Mouse (Mus musculus) lung, adult 2 months (tissue): ENCODE measurements around the gene Cdc25b. TPM values are rescaled to one million over a fixed set of nuclear protein-coding genes. Genes with fewer than 3 reads are reported as not detected.

Source experiments
- DNase-seq: peaks from one replicate; pipeline ENCODE4 v3.0.0; 2022
- H3K4me1 ChIP-seq: fragments of 200-500 bp; 2 replicates; pipeline ENCODE4 v1.6.1; 2011; ENCODE audit warnings: low read length; ENCODE audit not compliant: control insufficient read depth, insufficient read depth
- H3K4me3 ChIP-seq: fragments of 200-500 bp; replicated peaks from 2 replicates; pipeline ENCODE3; 2011; ENCODE audit warnings: low read depth, mild to moderate bottlenecking, control low read depth, low read length; ENCODE audit errors: extremely low read depth
- CTCF ChIP-seq: fragments of 200-500 bp; IDR thresholded peaks from 2 replicates; pipeline ENCODE4 v1.5.1; 2011; ENCODE audit warnings: mild to moderate bottlenecking, low read length, control low read depth; ENCODE audit not compliant: insufficient read depth
- POLR2A ChIP-seq: fragments of 200-500 bp; IDR thresholded peaks from 2 replicates; pipeline ENCODE4 v1.6.1; 2011; ENCODE audit warnings: low read depth, mild to moderate bottlenecking, control low read depth, low read length, borderline replicate concordance; ENCODE audit errors: extremely low read depth
- WGBS: fragments of 180-500 bp; shearing (Covaris S2); methylation state at CpG from one replicate; pipeline ENCODE4 v1.1.7; 2018; 5-methylcytosine and 5-hydroxymethylcytosine counted together
- polyA plus RNA-seq: library from polyadenylated mRNA; depleted of rRNA; stranded (reverse); fragments of >200 nt; gene quantifications from 2 replicates; pipeline ENCODE4 v1.2.3, GENCODE M21; 2012

Cdc25b gene
- polyA plus RNA-seq, 1 experiment, result 39.1 TPM

GRCm38 (mm10) chr2:131175286-131175944, 11.3 kb upstream of the Cdc25b start:
- TF ChIP-seq POLR2A (no peak), CTCF (no peak)
- no peak for DNase-seq
- Histone ChIP-seq H3K4me1 (peaks cover 26% of the 10 kb centered on the region), H3K4me3 (no peak overlapping the region)
- 65% methylated on average over 3 of the region's 3 CpGs for WGBS

GRCm38 (mm10) chr2:131175945-131176309, 10.8 kb upstream of the Cdc25b start:
- Histone ChIP-seq H3K4me1 (peaks cover 26% of the 10 kb centered on the region), H3K4me3 (no peak overlapping the region)
- 69% methylated on average over 1 of the region's 1 CpGs for WGBS
- DNase-seq, result no peak
- no peak for TF ChIP-seq POLR2A
- no peak for TF ChIP-seq CTCF

- H3K4me1 ChIP-seq, result peaks cover 26% of the 10 kb centered on the region
- no peak overlapping the region for H3K4me3 ChIP-seq
- TF ChIP-seq POLR2A (no peak), CTCF (no peak)
- WGBS, result 51% methylated on average over 5 of the region's 5 CpGs
- peak; percentile 43 for DNase-seq
Measured at GRCm38 (mm10) chr2:131176491-131176890, 10.3 kb upstream of the Cdc25b start.

GRCm38 (mm10) chr2:131177932-131178331, 8.8 kb upstream of the Cdc25b start:
- H3K4me3 ChIP-seq, result peak overlapping the region; percentile 35
- WGBS, result 53% methylated on average over 9 of the region's 9 CpGs
- TF ChIP-seq CTCF (no peak), POLR2A (no peak)
- no peak for DNase-seq
- peaks cover 26% of the 10 kb centered on the region for H3K4me1 ChIP-seq

- no peak for TF ChIP-seq POLR2A
- no peak for TF ChIP-seq CTCF
- DNase-seq, result peak; percentile 49
- H3K4me3 ChIP-seq, result peak overlapping the region; percentile 89
- 14% methylated on average over 26 of the region's 26 CpGs for WGBS
- H3K4me1 ChIP-seq, result peaks cover 26% of the 10 kb centered on the region
Measured at GRCm38 (mm10) chr2:131178828-131179245, 7.9 kb upstream of the Cdc25b start.

- under 1% methylated on average over 61 of the region's 67 CpGs for WGBS
- peaks cover 26% of the 10 kb centered on the region for H3K4me1 ChIP-seq
- TF ChIP-seq CTCF, result no peak
- TF ChIP-seq POLR2A, result peak; percentile 25; the same call in 1 of the 2 replicates
- peak; percentile 73 for DNase-seq
- peak overlapping the region; percentile 89 for H3K4me3 ChIP-seq
Measured at GRCm38 (mm10) chr2:131179246-131179886, 7.4 kb upstream of the Cdc25b start.

- TF ChIP-seq CTCF (peak; percentile 32), POLR2A (peak; percentile 22; the same call in 1 of the 2 replicates)
- WGBS, result 7% methylated on average over 57 of the region's 57 CpGs
- DNase-seq, result peak; percentile 83
Measured at GRCm38 (mm10) chr2:131179990-131180587, 6.7 kb upstream of the Cdc25b start, which contains the start of gene Cenpb. TSS of gene Cenpb (minus strand) at chr2:131180067.

GRCm38 (mm10) chr2:131186343-131186742, 406 bp upstream of the Cdc25b start:
- H3K4me3 ChIP-seq, result peak overlapping the region; percentile 62
- no peak for DNase-seq
- peaks cover 21% of the 10 kb centered on the region for H3K4me1 ChIP-seq
- 3% methylated on average over 14 of the region's 14 CpGs for WGBS
- TF ChIP-seq CTCF, result no peak
- no peak for TF ChIP-seq POLR2A

More at GRCm38 (mm10) chr2:131179990-131180587, 6.7 kb upstream of the Cdc25b start, which contains the start of gene Cenpb:
- Histone ChIP-seq H3K4me3 (peak within 1 kb of the TSS; percentile 89), H3K4me1 (peaks cover 23% of the 10 kb centered on the region)

- DNase-seq, result no peak
- peaks cover 21% of the 10 kb centered on the region for H3K4me1 ChIP-seq
- H3K4me3 ChIP-seq, result peak overlapping the region; percentile 85
- TF ChIP-seq CTCF (no peak), POLR2A (no peak)
- 47% methylated on average over 3 of the region's 3 CpGs for WGBS
Measured at GRCm38 (mm10) chr2:131187602-131187922, 813 bp downstream of the Cdc25b start.
